Mouse (Mus musculus): Measurements from ENCODE around the gene Gm9837. TPM values are rescaled to one million over a fixed set of nuclear protein-coding genes. Genes with fewer than 3 reads are reported as not detected.

Gene Gm9837
- polyA plus RNA-seq (2012; rRNA removed) = not detected in 2 replicates

DNA sequence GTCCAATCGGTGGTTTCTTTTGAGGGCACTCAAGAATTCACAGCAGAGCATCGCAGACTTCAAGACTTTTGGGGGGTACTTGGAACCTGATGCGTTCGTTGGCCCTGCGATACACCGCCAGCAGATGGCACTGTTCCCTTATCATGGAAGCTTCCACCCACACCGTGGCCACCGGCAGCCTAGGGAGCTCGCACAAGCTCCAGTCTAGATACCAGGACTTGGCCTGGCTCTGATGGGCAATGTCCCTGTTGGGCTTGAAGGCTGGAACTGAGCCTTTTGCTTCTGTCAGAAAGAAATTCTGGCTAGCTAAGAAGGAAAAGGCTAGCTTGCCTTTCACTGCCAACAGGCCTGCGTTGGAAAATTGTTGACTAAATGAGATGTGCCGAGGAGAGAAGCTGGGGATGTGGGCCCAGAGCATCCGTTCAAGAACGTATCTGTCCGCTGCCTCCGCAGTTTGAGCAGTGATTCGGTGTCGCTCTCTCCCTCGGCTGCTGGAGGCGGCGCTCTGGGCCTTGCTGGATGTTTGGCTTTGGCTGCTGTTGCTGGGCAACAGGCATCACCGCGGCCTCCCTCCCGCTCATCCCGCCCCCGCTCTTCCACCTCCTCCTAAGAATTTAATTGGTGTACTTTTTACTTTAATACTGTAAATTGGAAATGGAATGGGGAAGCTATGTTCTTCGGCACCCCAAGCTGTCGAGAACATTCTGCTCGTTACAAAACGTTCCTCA is at the start of gene Gm9837:
Gene Gm9837, minus strand, starts transcription at position 512 of the 728 bp plus-strand sequence.

DNA sequence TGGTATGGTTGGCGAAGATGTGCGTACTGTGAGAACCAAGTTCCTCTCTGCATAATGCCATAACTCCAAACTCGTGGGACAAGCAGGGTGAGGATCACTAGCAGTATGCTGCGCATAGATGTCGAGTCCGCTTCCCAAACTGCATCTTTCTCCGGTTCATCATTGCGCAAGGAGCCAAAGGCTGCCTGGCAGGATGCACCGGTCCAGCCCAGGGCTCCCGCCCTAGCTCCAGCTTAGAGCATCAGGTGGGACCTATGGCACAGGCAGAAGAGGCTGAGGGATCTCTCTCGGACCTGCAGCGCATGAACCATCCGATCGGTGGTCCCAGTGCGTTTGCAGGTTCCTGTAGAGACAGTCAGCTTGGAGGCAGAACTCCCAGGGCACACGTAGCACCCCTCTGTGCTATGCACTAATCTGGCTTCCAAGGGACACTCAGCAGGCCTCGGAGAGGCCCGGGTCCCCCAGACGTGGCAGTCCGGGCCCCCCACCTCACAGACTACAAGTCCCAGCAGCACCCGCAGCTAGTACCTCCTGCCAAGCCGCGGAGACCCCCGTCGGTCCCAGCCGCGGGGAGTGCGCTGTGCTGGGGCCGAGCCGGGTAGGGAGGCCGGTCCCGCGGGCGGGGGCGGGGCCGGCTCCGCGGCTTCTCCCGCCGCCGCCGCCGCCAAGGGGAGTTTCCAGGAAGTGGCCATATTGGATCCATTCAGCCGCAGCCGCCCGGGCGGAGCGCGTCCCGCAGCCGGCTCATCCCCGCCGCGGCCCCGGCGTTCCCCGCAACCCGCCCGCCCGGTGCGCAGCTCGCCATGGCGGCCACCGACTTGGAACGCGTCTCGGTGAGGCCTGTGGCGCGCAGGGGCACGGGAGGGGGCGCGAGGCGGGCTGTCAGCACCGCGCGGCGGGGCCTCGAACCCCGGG is 49.2 kb upstream of the Gm9837 start, which contains the start of gene Sept8:
Gene Sept8, plus strand, starts transcription at position 51 of the 915 bp plus-strand sequence.

GRCm38 (mm10) chr11:53479783-53480301 is 9.6 kb upstream of the Gm9837 start, which contains the start of the genes Gm9945 and Sowaha:
Gm9945 (plus strand) TSS chr11:53480166.
Sowaha (minus strand) TSS chr11:53480274.

DNA sequence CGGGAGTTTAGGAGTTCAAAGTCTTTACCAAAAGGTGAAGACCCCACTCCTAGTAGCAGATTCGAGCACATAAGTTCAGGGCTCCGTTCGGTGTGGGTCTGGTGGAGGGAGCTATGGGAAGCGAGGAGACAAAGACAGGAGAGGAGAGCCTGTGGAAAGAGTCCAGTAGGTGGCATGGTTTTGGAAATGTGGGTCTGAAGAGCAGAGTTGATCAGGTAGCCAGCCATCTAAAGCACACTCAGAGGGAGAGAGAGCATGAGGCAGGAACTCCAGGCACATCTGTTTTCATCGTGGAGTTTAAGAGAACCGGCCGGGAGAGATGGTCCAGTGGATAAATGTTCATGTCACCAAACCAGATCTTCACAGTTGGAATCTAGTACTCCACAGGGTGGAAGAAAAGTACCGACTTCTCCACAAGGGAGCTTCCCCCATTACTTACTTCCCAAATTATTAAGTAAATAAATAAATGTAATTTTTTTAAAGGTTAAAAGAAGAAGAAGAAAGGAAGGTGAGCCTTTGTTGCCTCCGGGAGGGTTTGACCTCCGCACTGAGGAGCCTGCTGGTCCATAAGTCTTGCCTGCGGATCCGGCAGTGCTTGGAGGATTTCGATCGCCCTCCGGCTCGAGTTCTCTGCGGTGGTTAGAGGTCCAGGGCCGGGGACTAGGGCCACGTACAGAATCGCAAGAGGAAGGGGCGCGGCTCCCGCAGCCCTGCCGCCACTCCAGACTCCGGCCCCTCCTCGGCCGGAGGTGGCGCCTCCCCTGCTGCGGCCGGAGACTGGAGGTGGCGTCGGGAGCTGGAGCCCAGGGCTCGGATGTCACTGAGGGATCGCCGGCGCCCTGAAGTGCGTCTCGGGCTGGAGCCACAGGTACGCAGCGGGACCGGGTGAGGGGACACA is 13.6 kb downstream of the Gm9837 start, which contains the start of the genes Gm10447 and Shroom1:
Gene Gm10447, minus strand, starts transcription at position 637 of the 898 bp plus-strand sequence.
Gene Shroom1, plus strand, starts transcription at position 732 of the 898 bp plus-strand sequence.

GRCm38 (mm10) chr11:53430670-53431346 is 39.5 kb downstream of the Gm9837 start, which contains the start of the genes Uqcrq and Gdf9:
Uqcrq (minus strand) TSS chr11:53430831.
Gdf9 (plus strand) TSS chr11:53431023.

GRCm38 (mm10) chr11:53423036-53423435 is 47.2 kb downstream of the Gm9837 start, which contains the start of gene Leap2:
Leap2 (minus strand) TSS chr11:53423170.

Other genes with a start within 250 kb of the Gm9837 start
- 23.3 and 28.7 TPM in 2 replicates for gene Hspa4, start 170.0 kb downstream of the Gm9837 start, polyA plus RNA-seq (2012; rRNA removed)
- 2.2 and 2.7 TPM in 2 replicates for gene Zcchc10, start 145.8 kb downstream of the Gm9837 start, polyA plus RNA-seq (2012; rRNA removed)
- gene Aff4, start 119.6 kb downstream of the Gm9837 start, polyA plus RNA-seq (2012; rRNA removed) = 8.9 and 9.2 TPM in 2 replicates
- not detected in 2 replicates for gene Leap2, start 47.3 kb downstream of the Gm9837 start, polyA plus RNA-seq (2012; rRNA removed)
- gene Uqcrq, start 39.6 kb downstream of the Gm9837 start, polyA plus RNA-seq (2012; rRNA removed) = 626 and 825 TPM in 2 replicates
- gene Gdf9, start 39.5 kb downstream of the Gm9837 start, polyA plus RNA-seq (2012; rRNA removed) = 0.29 and 0.31 TPM in 2 replicates
- gene Gm10447, start 13.4 kb downstream of the Gm9837 start, polyA plus RNA-seq (2012; rRNA removed) = 0.06 and 0.22 TPM in 2 replicates
- gene Shroom1, start 13.3 kb downstream of the Gm9837 start, polyA plus RNA-seq (2012; rRNA removed) = 1.8 and 2.1 TPM in 2 replicates
- not detected in 2 replicates for gene Gm9945, start 9.7 kb upstream of the Gm9837 start, polyA plus RNA-seq (2012; rRNA removed)
- gene Sowaha, start 9.8 kb upstream of the Gm9837 start, polyA plus RNA-seq (2012; rRNA removed) = 2.0 and 2.2 TPM in 2 replicates
- 23.9 and 26.4 TPM in 2 replicates for gene Sept8, start 48.8 kb upstream of the Gm9837 start, polyA plus RNA-seq (2012; rRNA removed)
- 1.8 and 2.5 TPM in 2 replicates for gene Kif3a, start 96.9 kb upstream of the Gm9837 start, polyA plus RNA-seq (2012; rRNA removed)
- gene Il4, start 148.2 kb upstream of the Gm9837 start, polyA plus RNA-seq (2012; rRNA removed) = not detected in 2 replicates
- not detected in 2 replicates for gene Il13, start 164.2 kb upstream of the Gm9837 start, polyA plus RNA-seq (2012; rRNA removed)
- gene Rad50, start 236.8 kb upstream of the Gm9837 start, polyA plus RNA-seq (2012; rRNA removed) = 3.4 and 3.9 TPM in 2 replicates

Measured in colon, adult 2 months (tissue).